Mouse (Mus musculus): ENCODE data around the gene Rbks. TPM values are rescaled to one million over a fixed set of nuclear protein-coding genes. Genes with fewer than 3 reads are reported as not detected.

Rbks gene
- polyA plus RNA-seq, 1 experiment, result 4.2 TPM

DNA sequence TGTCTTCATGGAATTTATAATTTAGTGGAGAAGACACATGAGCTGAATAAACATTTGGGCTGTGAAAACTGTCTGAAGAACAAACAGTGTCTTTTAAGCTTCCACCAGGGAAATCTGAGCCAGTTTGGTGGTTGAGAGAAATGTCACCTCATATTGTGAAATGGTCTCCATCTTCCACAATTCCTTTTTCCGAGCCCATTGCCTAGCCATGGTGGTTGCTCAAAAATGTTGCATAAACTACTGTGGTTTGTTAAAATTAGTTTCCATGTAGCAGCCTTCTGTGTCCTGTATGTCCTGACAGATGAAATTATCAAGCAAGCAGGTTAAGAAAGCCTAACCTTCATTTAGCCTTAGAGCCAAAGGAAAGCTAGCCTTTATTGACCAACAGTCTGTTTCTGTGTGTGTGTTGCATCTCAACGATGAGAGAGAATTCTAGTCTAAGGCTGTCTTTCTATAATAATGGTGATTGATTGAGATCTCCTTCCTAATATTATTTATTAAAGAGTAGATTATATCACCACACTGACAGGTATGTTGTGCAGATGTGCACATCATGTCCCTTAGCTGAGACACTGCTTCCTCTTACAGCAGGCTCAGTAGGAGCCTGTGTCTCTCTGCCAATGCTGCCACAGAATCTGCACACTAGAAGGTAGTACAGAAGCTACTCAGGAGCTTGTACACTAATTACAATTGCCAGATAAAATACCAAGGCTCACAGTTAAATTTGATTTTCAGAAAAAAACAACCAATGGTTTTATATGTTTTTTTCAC lies 46.7 kb downstream of the Rbks start:
- no peaks in the 10 kb centered on the region for H3K4me1 ChIP-seq (ENCODE audit: control insufficient read depth, insufficient read depth, low read length)
- TF ChIP-seq POLR2A (IDR thresholded peaks at IDR 0.05; ENCODE audit: extremely low read depth, insufficient read depth, low read length), result no peak
- no peak for TF ChIP-seq CTCF (IDR thresholded peaks at IDR 0.05; ENCODE audit: extremely low read depth, insufficient read depth, low read length)
- H3K27ac ChIP-seq (ENCODE audit: insufficient read depth, low read length), result no peak overlapping the region
- no peak overlapping the region for H3K4me3 ChIP-seq (ENCODE audit: insufficient read depth, low read length)

DNA sequence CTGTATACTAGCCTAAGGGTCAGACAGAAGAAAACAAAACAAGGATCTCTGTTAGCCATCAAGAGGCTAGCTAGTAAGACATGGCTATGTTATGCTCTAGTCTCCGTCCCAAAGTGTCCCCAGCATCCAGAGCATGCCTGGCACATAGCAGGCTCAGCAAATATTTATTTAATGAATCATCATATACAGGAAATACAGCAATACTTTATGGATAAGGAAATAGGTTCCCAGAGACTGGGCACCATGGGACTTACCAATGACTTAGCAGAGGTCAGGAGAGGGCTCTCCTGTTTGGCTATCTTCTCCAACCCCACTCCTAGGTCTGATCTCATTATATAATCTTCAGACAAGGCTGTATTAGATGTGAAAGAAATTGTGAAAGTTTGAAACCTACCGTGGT lies 50.1 kb downstream of the Rbks start:
- H3K4me1 ChIP-seq (ENCODE audit: control insufficient read depth, insufficient read depth, low read length), result peaks cover 2% of the 10 kb centered on the region; the same call in 1 of the 2 replicates
- H3K27ac ChIP-seq (ENCODE audit: insufficient read depth, low read length), result no peak overlapping the region
- TF ChIP-seq POLR2A (IDR thresholded peaks at IDR 0.05; ENCODE audit: extremely low read depth, insufficient read depth, low read length) (no peak), CTCF (IDR thresholded peaks at IDR 0.05; ENCODE audit: extremely low read depth, insufficient read depth, low read length) (no peak)
- no peak overlapping the region for H3K4me3 ChIP-seq (ENCODE audit: insufficient read depth, low read length)

DNA sequence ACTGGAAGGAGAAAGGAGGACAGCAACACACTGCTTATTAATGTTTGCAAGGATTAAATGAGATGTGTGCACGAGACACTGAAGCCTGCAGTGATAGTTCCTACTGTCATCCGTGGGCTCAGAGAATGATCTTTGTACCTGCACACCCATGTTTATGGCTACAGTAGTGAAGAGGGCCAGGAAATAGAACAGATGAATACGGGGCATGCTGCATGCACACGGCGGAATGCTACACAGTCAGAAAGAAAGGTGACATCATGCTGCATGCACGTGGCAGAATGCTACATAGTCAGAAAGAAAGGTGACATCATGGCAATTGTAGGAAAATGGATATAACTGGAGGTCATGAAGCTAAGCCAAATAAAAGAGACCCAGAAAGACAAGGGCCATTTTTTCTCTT lies 50.9 kb downstream of the Rbks start:
- no peak overlapping the region for H3K27ac ChIP-seq (ENCODE audit: insufficient read depth, low read length)
- TF ChIP-seq POLR2A (IDR thresholded peaks at IDR 0.05; ENCODE audit: extremely low read depth, insufficient read depth, low read length) (no peak), CTCF (IDR thresholded peaks at IDR 0.05; ENCODE audit: extremely low read depth, insufficient read depth, low read length) (no peak)
- no peak overlapping the region for H3K4me3 ChIP-seq (ENCODE audit: insufficient read depth, low read length)
- peaks cover 2% of the 10 kb centered on the region; the same call in 1 of the 2 replicates for H3K4me1 ChIP-seq (ENCODE audit: control insufficient read depth, insufficient read depth, low read length)

DNA sequence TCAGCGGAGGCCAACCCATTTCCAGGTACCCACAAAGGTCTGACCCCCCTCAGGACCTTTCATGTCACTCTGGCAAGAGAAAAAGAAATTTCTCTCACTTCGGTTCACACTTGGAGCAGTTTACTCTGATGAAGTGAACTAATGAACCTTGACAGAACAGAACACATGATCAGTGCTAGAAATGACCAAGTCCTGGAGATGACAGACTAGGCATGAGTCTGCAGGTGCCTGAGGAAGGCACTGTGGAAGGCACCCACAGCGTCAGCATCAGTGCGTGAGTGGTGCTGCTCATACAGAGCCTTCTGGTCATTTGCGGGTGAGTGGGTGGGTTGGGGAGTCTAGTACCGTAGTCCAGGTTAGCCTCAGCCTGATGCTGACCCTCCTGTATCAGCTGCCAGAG lies 51.6 kb downstream of the Rbks start:
- H3K4me3 ChIP-seq (ENCODE audit: insufficient read depth, low read length), result no peak overlapping the region
- peaks cover 2% of the 10 kb centered on the region; the same call in 1 of the 2 replicates for H3K4me1 ChIP-seq (ENCODE audit: control insufficient read depth, insufficient read depth, low read length)
- TF ChIP-seq POLR2A (IDR thresholded peaks at IDR 0.05; ENCODE audit: extremely low read depth, insufficient read depth, low read length) (no peak), CTCF (IDR thresholded peaks at IDR 0.05; ENCODE audit: extremely low read depth, insufficient read depth, low read length) (no peak)
- no peak overlapping the region for H3K27ac ChIP-seq (ENCODE audit: insufficient read depth, low read length)

DNA sequence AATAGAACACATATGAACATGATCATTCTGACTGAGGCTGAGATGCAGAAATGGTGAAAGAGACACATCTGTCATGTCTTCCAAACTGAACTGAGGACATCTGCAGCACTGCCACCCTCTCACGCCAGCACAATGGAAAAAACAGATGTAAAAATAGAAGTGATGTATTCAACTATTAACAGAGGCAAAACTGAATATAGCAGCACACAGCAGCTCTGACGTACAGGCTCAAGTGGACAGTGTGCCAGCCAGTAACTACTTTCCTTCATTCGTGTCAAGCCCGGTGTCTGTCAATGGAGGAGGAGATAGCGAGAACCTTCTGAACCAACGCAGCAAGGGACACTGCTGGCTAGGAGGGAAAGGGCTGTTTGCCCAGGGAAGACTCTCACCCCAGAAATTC lies 52.6 kb downstream of the Rbks start:
- TF ChIP-seq CTCF (IDR thresholded peaks at IDR 0.05; ENCODE audit: extremely low read depth, insufficient read depth, low read length), result no peak
- TF ChIP-seq POLR2A (IDR thresholded peaks at IDR 0.05; ENCODE audit: extremely low read depth, insufficient read depth, low read length), result no peak
- Histone ChIP-seq H3K27ac (ENCODE audit: insufficient read depth, low read length) (no peak overlapping the region), H3K4me1 (ENCODE audit: control insufficient read depth, insufficient read depth, low read length) (peaks cover 2% of the 10 kb centered on the region; the same call in 1 of the 2 replicates)

DNA sequence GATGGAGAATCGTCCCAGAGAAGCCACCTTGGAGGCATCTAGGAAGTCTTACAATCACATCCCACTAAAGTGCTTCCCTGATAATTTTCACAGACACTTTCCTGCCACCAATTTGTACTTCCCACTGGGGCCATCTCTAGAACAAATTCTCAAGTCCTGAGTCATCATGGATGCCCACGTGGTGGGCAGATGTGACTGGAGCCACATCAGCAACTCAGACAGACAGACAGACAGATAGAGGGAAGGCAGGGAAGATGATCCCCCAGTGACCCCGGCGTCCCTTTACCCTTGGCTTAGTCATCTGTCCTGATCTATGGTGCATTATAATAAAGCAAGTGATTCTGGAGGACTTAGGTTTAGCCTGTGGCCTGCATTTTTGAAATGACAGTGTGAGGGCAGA lies 53.2 kb downstream of the Rbks start:
- Histone ChIP-seq H3K27ac (ENCODE audit: insufficient read depth, low read length) (no peak overlapping the region), H3K4me3 (ENCODE audit: insufficient read depth, low read length) (no peak overlapping the region), H3K4me1 (ENCODE audit: control insufficient read depth, insufficient read depth, low read length) (peaks cover 2% of the 10 kb centered on the region; the same call in 1 of the 2 replicates)
- TF ChIP-seq POLR2A (IDR thresholded peaks at IDR 0.05; ENCODE audit: extremely low read depth, insufficient read depth, low read length) (no peak), CTCF (IDR thresholded peaks at IDR 0.05; ENCODE audit: extremely low read depth, insufficient read depth, low read length) (no peak)

More for the DNA sequence above, 52.6 kb downstream of the Rbks start:
- no peak overlapping the region for H3K4me3 ChIP-seq (ENCODE audit: insufficient read depth, low read length)

DNA sequence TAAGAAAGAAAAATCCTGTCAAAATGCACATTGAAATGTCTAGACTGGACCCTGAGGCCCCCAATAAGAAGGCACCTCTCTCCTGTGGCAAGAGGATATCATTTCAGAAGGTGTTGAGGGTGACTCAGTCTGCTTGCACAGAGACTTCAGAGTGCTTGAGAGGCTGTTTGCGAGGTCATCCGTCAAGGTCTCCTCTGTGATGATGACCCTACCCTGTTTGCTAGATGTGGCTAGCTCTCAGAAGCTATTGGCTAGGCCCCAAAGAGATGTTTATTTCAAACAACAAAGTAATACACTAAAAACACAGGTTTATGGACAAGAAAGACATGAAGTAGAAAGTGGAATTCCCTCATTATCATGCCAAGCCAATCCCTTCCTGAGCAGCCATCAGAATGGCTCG lies 55.1 kb downstream of the Rbks start:
- TF ChIP-seq CTCF (IDR thresholded peaks at IDR 0.05; ENCODE audit: extremely low read depth, insufficient read depth, low read length) (no peak), POLR2A (IDR thresholded peaks at IDR 0.05; ENCODE audit: extremely low read depth, insufficient read depth, low read length) (no peak)
- no peak overlapping the region for H3K27ac ChIP-seq (ENCODE audit: insufficient read depth, low read length)
- peaks cover 2% of the 10 kb centered on the region; the same call in 1 of the 2 replicates for H3K4me1 ChIP-seq (ENCODE audit: control insufficient read depth, insufficient read depth, low read length)
- H3K4me3 ChIP-seq (ENCODE audit: insufficient read depth, low read length), result no peak overlapping the region

DNA sequence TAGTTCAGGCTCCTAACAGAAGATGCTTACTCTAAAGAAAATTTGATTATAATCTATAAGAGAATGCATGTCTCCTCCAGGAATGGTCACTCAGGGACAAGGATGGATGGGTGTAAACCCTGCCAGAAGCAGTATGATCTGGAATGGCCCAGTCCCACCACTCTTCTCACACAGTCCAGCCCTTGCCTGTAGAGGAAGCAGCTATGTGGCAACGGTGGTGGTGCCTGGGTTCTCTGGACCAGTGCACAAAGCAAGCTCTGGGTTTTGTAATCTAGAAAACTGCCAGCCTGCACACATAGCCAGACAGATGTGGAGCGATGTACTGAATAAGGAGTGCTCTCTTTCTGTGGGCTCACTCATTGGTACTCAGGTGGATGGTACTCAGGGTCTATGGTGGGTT lies 56.9 kb downstream of the Rbks start:
- H3K4me1 ChIP-seq (ENCODE audit: control insufficient read depth, insufficient read depth, low read length), result peaks cover 2% of the 10 kb centered on the region; the same call in 1 of the 2 replicates
- TF ChIP-seq CTCF (IDR thresholded peaks at IDR 0.05; ENCODE audit: extremely low read depth, insufficient read depth, low read length) (no peak), POLR2A (IDR thresholded peaks at IDR 0.05; ENCODE audit: extremely low read depth, insufficient read depth, low read length) (no peak)

DNA sequence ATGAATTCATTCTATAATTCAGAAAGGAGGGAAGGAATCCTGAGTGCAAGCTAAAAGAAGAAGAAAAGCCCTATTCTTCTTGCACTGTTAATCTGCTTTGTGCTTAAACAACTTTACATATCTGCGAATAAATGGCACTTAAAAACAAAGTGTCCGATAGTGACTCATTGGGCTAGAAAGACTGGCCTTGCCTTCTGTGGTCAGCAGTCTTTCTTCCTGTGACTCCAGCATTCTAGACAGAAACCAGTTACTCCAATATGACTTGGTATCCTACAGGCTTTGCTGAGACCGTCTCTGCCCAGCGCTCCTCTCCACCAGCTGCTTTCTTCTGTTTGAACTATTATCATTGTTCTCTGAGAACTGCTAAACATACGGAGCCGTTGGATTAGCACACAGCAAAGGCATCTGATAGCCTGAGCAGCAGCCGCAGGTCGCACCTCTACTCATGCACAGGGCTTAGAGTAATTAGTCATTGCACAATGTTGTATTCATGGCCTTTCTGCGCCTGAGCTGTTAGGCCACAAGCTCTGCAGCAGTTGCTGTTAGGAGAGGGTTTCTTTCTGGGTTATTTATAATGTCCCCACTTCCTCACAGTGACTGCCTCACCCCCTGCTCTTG lies 60.7 kb downstream of the Rbks start:
- H3K27ac ChIP-seq (ENCODE audit: insufficient read depth, low read length), result no peak overlapping the region
- TF ChIP-seq POLR2A (IDR thresholded peaks at IDR 0.05; ENCODE audit: extremely low read depth, insufficient read depth, low read length) (no peak), CTCF (IDR thresholded peaks at IDR 0.05; ENCODE audit: extremely low read depth, insufficient read depth, low read length) (no peak)
- no peak overlapping the region for H3K4me3 ChIP-seq (ENCODE audit: insufficient read depth, low read length)
- H3K4me1 ChIP-seq (ENCODE audit: control insufficient read depth, insufficient read depth, low read length), result no peaks in the 10 kb centered on the region

More for the DNA sequence above, 56.9 kb downstream of the Rbks start:
- Histone ChIP-seq H3K27ac (ENCODE audit: insufficient read depth, low read length) (no peak overlapping the region), H3K4me3 (ENCODE audit: insufficient read depth, low read length) (no peak overlapping the region)

DNA sequence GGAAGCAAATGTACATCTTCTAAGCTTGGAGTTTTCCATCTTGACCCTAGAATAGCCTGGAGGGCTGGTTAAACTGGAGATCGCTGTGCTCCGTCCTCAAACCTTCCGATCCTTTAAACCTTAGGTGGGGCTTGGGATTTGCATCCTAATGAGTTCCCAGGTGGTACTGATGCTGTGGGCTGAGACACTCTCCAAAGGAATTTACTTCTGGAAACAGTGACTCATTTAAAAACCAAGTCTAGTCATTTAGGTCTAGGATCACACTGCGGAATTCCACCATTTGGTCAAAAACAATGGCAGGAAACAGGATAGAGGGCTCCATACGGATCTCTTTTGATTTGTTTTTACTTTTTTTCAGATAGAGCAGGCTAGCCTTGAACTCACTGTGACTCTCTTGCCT lies 62.7 kb downstream of the Rbks start:
- no peaks in the 10 kb centered on the region for H3K4me1 ChIP-seq (ENCODE audit: control insufficient read depth, insufficient read depth, low read length)
- TF ChIP-seq CTCF (IDR thresholded peaks at IDR 0.05; ENCODE audit: extremely low read depth, insufficient read depth, low read length) (no peak), POLR2A (IDR thresholded peaks at IDR 0.05; ENCODE audit: extremely low read depth, insufficient read depth, low read length) (no peak)
- H3K4me3 ChIP-seq (ENCODE audit: insufficient read depth, low read length), result no peak overlapping the region
- no peak overlapping the region for H3K27ac ChIP-seq (ENCODE audit: insufficient read depth, low read length)
